Mouse (Mus musculus) heart, adult 2 months (tissue): Measurements from ENCODE around the gene Golga3. TPM values are rescaled to one million over a fixed set of nuclear protein-coding genes. Genes with fewer than 3 reads are reported as not detected.
A peak's percentile ranks its signal among the peaks of the same experiment; 100 is the strongest.

ENCODE experiments used
- DNase-seq, 2 experiments: peaks; one replicate each; pipeline ENCODE4 v3.0.0; 2021
- H3K27ac ChIP-seq: fragments of 200-600 bp; 2 replicates; pipeline ENCODE4 v1.8.1; 2022
- H3K27me3 ChIP-seq: fragments of 200-500 bp; 2 replicates; pipeline ENCODE4 v1.6.1; 2012; ENCODE audit warnings: mild to moderate bottlenecking, low read length, inconsistent platforms, mixed read lengths; ENCODE audit not compliant: control insufficient read depth, insufficient read depth
- H3K36me3 ChIP-seq: fragments of 200-500 bp; 2 replicates; pipeline ENCODE4 v1.6.1; 2012; ENCODE audit warnings: low read length, inconsistent platforms; ENCODE audit not compliant: control insufficient read depth, insufficient read depth
- H3K4me1 ChIP-seq: fragments of 200-500 bp; 2 replicates; pipeline ENCODE4 v1.6.1; 2011; ENCODE audit warnings: low read length; ENCODE audit not compliant: control insufficient read depth, insufficient read depth
- H3K4me3 ChIP-seq: fragments of 200-600 bp; 2 replicates; pipeline ENCODE4 v1.8.1; 2022
- H3K79me2 ChIP-seq: fragments of 200-500 bp; replicated peaks from 2 replicates; pipeline ENCODE4 v1.6.1; 2012; ENCODE audit warnings: mild to moderate bottlenecking, inconsistent platforms, low read length, moderate library complexity, mixed read lengths; ENCODE audit not compliant: control insufficient read depth, insufficient read depth
- H3K9ac ChIP-seq: fragments of 200-500 bp; 2 replicates; pipeline ENCODE4 v1.6.1; 2012; ENCODE audit warnings: low read depth, mild to moderate bottlenecking, control low read depth, inconsistent platforms, low read length, mixed read lengths
- CTCF ChIP-seq: fragments of 200-600 bp; IDR thresholded peaks from 2 replicates; pipeline ENCODE4 v1.8.1; 2022; ENCODE audit warnings: antibody characterized with exemption, mild to moderate bottlenecking, moderate library complexity
- EP300 ChIP-seq: fragments of 200-500 bp; IDR thresholded peaks from 2 replicates; pipeline ENCODE4 v1.6.1; 2011; ENCODE audit warnings: low read depth, low read length, control low read depth; ENCODE audit not compliant: insufficient read depth
- POLR2A ChIP-seq: fragments of 200-500 bp; IDR thresholded peaks from 2 replicates; pipeline ENCODE4 v1.6.1; 2011; ENCODE audit warnings: mild to moderate bottlenecking, low read depth, low read length, control low read depth; ENCODE audit not compliant: insufficient read depth
- WGBS: fragments of 180-500 bp; shearing (Covaris S2); methylation state at CpG from one replicate; pipeline ENCODE4 v1.1.7; 2018; 5-methylcytosine and 5-hydroxymethylcytosine counted together
- intact Hi-C: fragments of 180-260 bp; cut with DNase I; formaldehyde crosslinking; loops from one replicate; pipeline ENCODE4 v1.15.1; 2025
- polyA plus RNA-seq: library from polyadenylated mRNA; depleted of rRNA; stranded (reverse); fragments of >200 nt; gene quantifications from 2 replicates; pipeline ENCODE4 v1.2.3, GENCODE M21; 2012
- total RNA-seq, 2 experiments: library from RNA; stranded (reverse); gene quantifications; 2 replicates each; pipeline ENCODE4 v1.2.3; 2021

Golga3 gene
- total and polyA plus RNA-seq, 3 experiments: 9.8 to 53.6 (median 47.2) TPM

- no peak overlapping the region for H3K27ac ChIP-seq
Observed at GRCm38 (mm10) chr5:110142309-110142708, 34.2 kb upstream of the Golga3 start.

GRCm38 (mm10) chr5:110143007-110143406, 33.5 kb upstream of the Golga3 start:
- Histone ChIP-seq H3K4me3 (no peak overlapping the region), H3K27ac (no peak overlapping the region), H3K36me3 (no peaks in the 10 kb centered on the region; the same call in 1 of the 2 replicates), H3K79me2 (peaks cover 2% of the 10 kb centered on the region), H3K4me1 (no peaks in the 10 kb centered on the region), H3K27me3 (no peaks in the 10 kb centered on the region), H3K9ac (no peak overlapping the region)
- WGBS: 86% methylated on average over 5 of the region's 5 CpGs
- DNase-seq: no peak
- TF ChIP-seq POLR2A (no peak), EP300 (no peak), CTCF (peak; percentile 64)
- intact Hi-C loops: no loop called here

More at GRCm38 (mm10) chr5:110142309-110142708, 34.2 kb upstream of the Golga3 start:
- Histone ChIP-seq H3K79me2 (peaks cover 2% of the 10 kb centered on the region), H3K4me1 (no peaks in the 10 kb centered on the region), H3K9ac (no peak overlapping the region), H3K4me3 (no peak overlapping the region), H3K27me3 (no peaks in the 10 kb centered on the region), H3K36me3 (no peaks in the 10 kb centered on the region; the same call in 1 of the 2 replicates)
- intact Hi-C loops: no loop called here
- peak in 1 of 2 experiments; percentile 22 for DNase-seq
- WGBS: 72% methylated on average over 2 of the region's 2 CpGs
- TF ChIP-seq CTCF (no peak), POLR2A (no peak), EP300 (no peak)

GRCm38 (mm10) chr5:110169374-110169773, 7.1 kb upstream of the Golga3 start:
- Histone ChIP-seq H3K27me3 (no peaks in the 10 kb centered on the region), H3K4me1 (no peaks in the 10 kb centered on the region), H3K27ac (no peak overlapping the region), H3K9ac (no peak overlapping the region), H3K4me3 (no peak overlapping the region), H3K36me3 (peaks cover 3% of the 10 kb centered on the region; the same call in 1 of the 2 replicates), H3K79me2 (no peaks in the 10 kb centered on the region)
- DNase-seq: no peak
- TF ChIP-seq POLR2A (no peak), EP300 (no peak), CTCF (no peak)
- intact Hi-C loops: no loop called here
- 95% methylated on average over 4 of the region's 4 CpGs for WGBS

- WGBS: 2% methylated on average over 19 of the region's 19 CpGs
- no peak for TF ChIP-seq CTCF
- 0 out of 2 replicates have a peak, but pooled peaks have one; percentile 1 for TF ChIP-seq EP300
- TF ChIP-seq POLR2A: no peak
- intact Hi-C loops: loop anchor here (2.0 kb wide), 2 partner anchors 42 to 70 kb away; partner anchors contain the start of gene Chfr
Observed at GRCm38 (mm10) chr5:110177021-110177420, 520 bp downstream of the Golga3 start.

GRCm38 (mm10) chr5:110178628-110179027, 2.1 kb downstream of the Golga3 start:
- Histone ChIP-seq H3K9ac (no peak overlapping the region), H3K79me2 (peaks cover 5% of the 10 kb centered on the region; the same call in 1 of the 2 replicates), H3K4me3 (no peak overlapping the region), H3K27me3 (no peaks in the 10 kb centered on the region), H3K4me1 (peaks cover 9% of the 10 kb centered on the region), H3K27ac (no peak overlapping the region), H3K36me3 (peaks cover 27% of the 10 kb centered on the region)
- WGBS: 46% methylated on average over 2 of the region's 2 CpGs
- TF ChIP-seq POLR2A (no peak), CTCF (no peak), EP300 (no peak)
- intact Hi-C loops: no loop called here
- no peak for DNase-seq

More at GRCm38 (mm10) chr5:110177021-110177420, 520 bp downstream of the Golga3 start:
- DNase-seq: no peak
- H3K4me1 ChIP-seq: peaks cover 6% of the 10 kb centered on the region
- peak overlapping the region; percentile 68 for H3K4me3 ChIP-seq
- H3K27me3 ChIP-seq: no peaks in the 10 kb centered on the region
- peak overlapping the region; percentile 83 for H3K9ac ChIP-seq
- H3K79me2 ChIP-seq: peaks cover 5% of the 10 kb centered on the region; the same call in 1 of the 2 replicates
- peak overlapping the region; percentile 95 for H3K27ac ChIP-seq
- peaks cover 18% of the 10 kb centered on the region for H3K36me3 ChIP-seq

- 13% methylated on average over 5 of the region's 5 CpGs for WGBS
- TF ChIP-seq POLR2A (0 out of 2 replicates have a peak, but pooled peaks have one; percentile 24), CTCF (no peak), EP300 (0 out of 2 replicates have a peak, but pooled peaks have one; percentile 25)
- H3K4me3 ChIP-seq: no peak overlapping the region
- H3K4me1 ChIP-seq: peaks cover 9% of the 10 kb centered on the region
- no peak overlapping the region for H3K9ac ChIP-seq
- H3K36me3 ChIP-seq: peaks cover 27% of the 10 kb centered on the region
- peaks cover 5% of the 10 kb centered on the region; the same call in 1 of the 2 replicates for H3K79me2 ChIP-seq
- peak overlapping the region; percentile 57 for H3K27ac ChIP-seq
- no peaks in the 10 kb centered on the region for H3K27me3 ChIP-seq
- DNase-seq: peak; percentile 31 to 48
- intact Hi-C loops: no loop called here
Observed at GRCm38 (mm10) chr5:110181716-110182115, 5.2 kb downstream of the Golga3 start.
